ENCODE assay signal across 17 mouse cellular contexts in the genomic region with DNA sequence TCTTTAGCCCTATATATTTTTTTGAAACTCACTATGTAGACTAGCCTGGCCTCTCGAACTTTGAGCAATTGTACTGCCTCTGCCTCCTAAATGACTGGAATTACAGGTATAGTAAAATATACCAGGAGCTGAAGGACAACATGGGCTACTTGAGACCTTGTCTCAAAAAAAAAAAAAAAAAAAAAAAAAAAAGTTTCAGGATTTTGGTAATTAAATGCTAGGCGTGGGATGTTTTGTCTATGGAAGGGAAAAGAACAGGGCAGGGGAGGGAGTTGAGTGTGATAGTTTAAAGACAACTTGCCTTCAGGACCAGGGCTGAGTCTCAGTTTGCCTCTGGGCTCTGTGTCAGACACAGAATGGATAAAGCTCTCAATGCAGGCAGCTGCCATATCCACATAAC. TPM values are rescaled to one million over a fixed set of nuclear protein-coding genes. Genes with fewer than 3 reads are reported as not detected.
DNase-seq lines count a peak whose midpoint lies in the region; ATAC-seq and TF ChIP-seq lines count a peak whose summit lies in the region.
"Had no signal": no experiment of that assay in that cellular context is flagged by ENCODE, and none has a peak within 500 bp of the region (broad histone marks: within the 10 kb centered on the region; RNA-seq: fewer than 3 reads in every experiment).

No protein-coding gene starts in this region.

- H3K9ac ChIP-seq in heart, embryonic 13.5 days: peak overlapping the region; percentile 95; the same call in 1 of the 2 replicates
- H3K9ac ChIP-seq in lung, embryonic 14.5 days: no peak overlapping the region
- H3K9ac ChIP-seq in lung, postnatal 0 days (replicated peaks; ENCODE audit: low read depth): no peak overlapping the region
- H3K9ac ChIP-seq in embryonic facial prominence, embryonic 14.5 days (ENCODE audit: low read depth, low read length): 0 out of 2 replicates have a peak overlapping the region, but pooled peaks have one; percentile 97
- no peak overlapping the region for H3K9ac ChIP-seq in liver, embryonic 16.5 days (ENCODE audit: low read depth, low read length)

- TF ChIP-seq EP300 in lung, postnatal 0 days (IDR thresholded peaks at IDR 0.05): no peak

- no peak for DNase-seq in heart, adult 9 months (ENCODE audit: low spot score in 2 of 2)
- no peak for DNase-seq in lung, embryonic 14.5 days
- DNase-seq in lung, postnatal 0 days (ENCODE audit: low spot score): no peak
- DNase-seq in embryonic facial prominence, embryonic 14.5 days (ENCODE audit: low spot score): no peak
- no peak for DNase-seq in layer of hippocampus, adult 8-10 months (ENCODE audit: low spot score in 2 of 2)
- DNase-seq in frontal cortex, postnatal 14 days (ENCODE audit: low spot score in 2 of 2): no peak
- DNase-seq: cerebellum, adult 8-10 months had no signal

- H3K4me1 ChIP-seq in heart, embryonic 13.5 days: peaks cover 48% of the 10 kb centered on the region
- H3K4me1 ChIP-seq in lung, embryonic 14.5 days (ENCODE audit: insufficient read depth): peaks cover 13% of the 10 kb centered on the region; the same call in 1 of the 2 replicates
- H3K4me1 ChIP-seq in lung, postnatal 0 days (ENCODE audit: insufficient read depth, low read depth, low read length): peaks cover 11% of the 10 kb centered on the region
- peaks cover 20% of the 10 kb centered on the region for H3K4me1 ChIP-seq in embryonic facial prominence, embryonic 14.5 days (ENCODE audit: control insufficient read depth, insufficient read depth, low read length)
- peaks cover 52% of the 10 kb centered on the region for H3K4me1 ChIP-seq in liver, embryonic 16.5 days (ENCODE audit: control insufficient read depth, low read depth, low read length)

- H3K4me2 ChIP-seq in heart, embryonic 13.5 days: peak overlapping the region; percentile 90; the same call in 1 of the 2 replicates
- H3K4me2 ChIP-seq in lung, embryonic 14.5 days: peak overlapping the region; percentile 90; the same call in 1 of the 2 replicates
- H3K4me2 ChIP-seq in lung, postnatal 0 days (replicated peaks; ENCODE audit: low read depth, low read length): no peak overlapping the region
- H3K4me2 ChIP-seq in embryonic facial prominence, embryonic 14.5 days (ENCODE audit: low read depth, low read length): no peak overlapping the region
- H3K4me2 ChIP-seq in liver, embryonic 16.5 days (ENCODE audit: low read depth, low read length): no peak overlapping the region

- no peaks in the 10 kb centered on the region for H3K9me3 ChIP-seq in heart, embryonic 13.5 days
- no peaks in the 10 kb centered on the region for H3K9me3 ChIP-seq in lung, embryonic 14.5 days (ENCODE audit: low read depth, low read length)
- H3K9me3 ChIP-seq in lung, postnatal 0 days (ENCODE audit: low read length): no peaks in the 10 kb centered on the region
- H3K9me3 ChIP-seq in embryonic facial prominence, embryonic 14.5 days (ENCODE audit: control insufficient read depth, low read length): no peaks in the 10 kb centered on the region
- H3K9me3 ChIP-seq in liver, embryonic 16.5 days (replicated peaks; ENCODE audit: control insufficient read depth, low read length): no peaks in the 10 kb centered on the region
- H3K9me3 ChIP-seq: forebrain, embryonic 12.5 days; hindbrain, embryonic 15.5 days had no signal

- H3K4me3 ChIP-seq in heart, embryonic 13.5 days: 0 out of 2 replicates have a peak overlapping the region, but pooled peaks have one; percentile 94
- no peak overlapping the region for H3K4me3 ChIP-seq in lung, embryonic 14.5 days (ENCODE audit: low read depth, low read length)
- H3K4me3 ChIP-seq in lung, postnatal 0 days (ENCODE audit: low read depth, low read length): no peak overlapping the region
- no peak overlapping the region for H3K4me3 ChIP-seq in embryonic facial prominence, embryonic 14.5 days (ENCODE audit: low read depth, low read length)
- no peak overlapping the region for H3K4me3 ChIP-seq in liver, embryonic 16.5 days (ENCODE audit: low read depth, low read length)

- no peak for ATAC-seq in heart, embryonic 13.5 days (ENCODE audit: extremely low read depth, insufficient number of reproducible peaks, low FRiP score, low TSS enrichment)
- no peak for ATAC-seq in lung, embryonic 14.5 days (ENCODE audit: insufficient read depth)
- ATAC-seq in lung, postnatal 0 days: no peak
- ATAC-seq in embryonic facial prominence, embryonic 14.5 days (ENCODE audit: low read depth): no peak
- no peak for ATAC-seq in liver, embryonic 16.5 days (ENCODE audit: low read depth)
- ATAC-seq: activated CD4-positive, CD25-positive, alpha-beta regulatory T cell, adult 4 months had no signal

- H3K36me3 ChIP-seq in heart, embryonic 13.5 days: peaks cover 51% of the 10 kb centered on the region
- H3K36me3 ChIP-seq in lung, embryonic 14.5 days (ENCODE audit: insufficient read depth): peaks cover 49% of the 10 kb centered on the region
- peaks cover 23% of the 10 kb centered on the region for H3K36me3 ChIP-seq in lung, postnatal 0 days (ENCODE audit: insufficient read depth, low read length)
- peaks cover 47% of the 10 kb centered on the region for H3K36me3 ChIP-seq in embryonic facial prominence, embryonic 14.5 days (ENCODE audit: control insufficient read depth, insufficient read depth, low read length)
- H3K36me3 ChIP-seq in liver, embryonic 16.5 days (ENCODE audit: control insufficient read depth, insufficient read depth): peaks cover 29% of the 10 kb centered on the region

- no peaks in the 10 kb centered on the region for H3K27me3 ChIP-seq in heart, embryonic 13.5 days (replicated peaks)
- no peaks in the 10 kb centered on the region for H3K27me3 ChIP-seq in lung, embryonic 14.5 days (ENCODE audit: insufficient read depth, low read length)
- no peaks in the 10 kb centered on the region for H3K27me3 ChIP-seq in lung, postnatal 0 days (replicated peaks; ENCODE audit: insufficient read depth, low read length)
- no peaks in the 10 kb centered on the region for H3K27me3 ChIP-seq in embryonic facial prominence, embryonic 14.5 days (replicated peaks; ENCODE audit: control insufficient read depth, insufficient read depth, low read length)
- no peaks in the 10 kb centered on the region for H3K27me3 ChIP-seq in liver, embryonic 16.5 days (ENCODE audit: control insufficient read depth, insufficient read depth, low read depth, low read length)
- H3K27me3 ChIP-seq: forebrain, embryonic 12.5 days; hindbrain, embryonic 15.5 days had no signal

- H3K27ac ChIP-seq in heart, embryonic 13.5 days (replicated peaks): 0 out of 2 replicates have a peak overlapping the region, but pooled peaks have one; percentile 8
- H3K27ac ChIP-seq in lung, embryonic 14.5 days (ENCODE audit: low read depth): no peak overlapping the region
- no peak overlapping the region for H3K27ac ChIP-seq in lung, postnatal 0 days (ENCODE audit: low read length)
- no peak overlapping the region for H3K27ac ChIP-seq in embryonic facial prominence, embryonic 14.5 days (replicated peaks; ENCODE audit: low read depth, low read length)
- H3K27ac ChIP-seq in liver, embryonic 16.5 days (ENCODE audit: low read length): peak overlapping the region; percentile 13
- H3K27ac ChIP-seq: forebrain, embryonic 12.5 days; hindbrain, embryonic 15.5 days had no signal

- no peak for TF ChIP-seq CTCF in lung, embryonic 14.5 days (IDR thresholded peaks at IDR 0.05; ENCODE audit: low read depth)
- TF ChIP-seq CTCF in lung, postnatal 0 days (IDR thresholded peaks at IDR 0.05): no peak

- 75% methylated on average over 2 of the region's 2 CpGs for WGBS in heart, embryonic 13.5 days
- WGBS in lung, embryonic 14.5 days: 88% methylated on average over 2 of the region's 2 CpGs
- 74% methylated on average over 2 of the region's 2 CpGs for WGBS in lung, postnatal 0 days
- 77% methylated on average over 2 of the region's 2 CpGs for WGBS in embryonic facial prominence, embryonic 14.5 days
- WGBS in liver, embryonic 16.5 days (ENCODE audit: insufficient replicate concordance): 71% methylated on average over 2 of the region's 2 CpGs

RNA-seq across cellular contexts. Expression of a gene that starts 2.0 kb away (rescaled TPM):
- 427 and 448 TPM in 2 replicates for polyA plus RNA-seq in heart, embryonic 13.5 days (2015; fragmentation: Nextera tagmentation; extraction: Ambion mirVana)
- polyA plus RNA-seq in lung, embryonic 14.5 days (2014; fragmentation: Nextera tagmentation; extraction: Ambion mirVana): 872 and 897 TPM in 2 replicates
- 551 and 555 TPM in 2 replicates for polyA plus RNA-seq in lung, postnatal 0 days (2015; fragmentation: Nextera tagmentation; extraction: Ambion mirVana)
- 996 and 1,037 TPM in 2 replicates for polyA plus RNA-seq in embryonic facial prominence, embryonic 14.5 days (2014; fragmentation: Nextera tagmentation; extraction: Ambion mirVana)
- polyA plus RNA-seq in liver, embryonic 16.5 days (2015; fragmentation: Nextera tagmentation; extraction: Ambion mirVana): 793 and 897 TPM in 2 replicates
- total RNA-seq in layer of hippocampus, adult 8-10 months (2022): 100 to 1,000 TPM; 119 to 147 (median 134) TPM

RNA-seq across cellular contexts. Expression of a gene that starts 6.4 kb away (rescaled TPM):
- polyA plus RNA-seq in heart, embryonic 13.5 days (2015; fragmentation: Nextera tagmentation; extraction: Ambion mirVana): 435 and 436 TPM in 2 replicates
- polyA plus RNA-seq in lung, embryonic 14.5 days (2014; fragmentation: Nextera tagmentation; extraction: Ambion mirVana): 717 and 734 TPM in 2 replicates
- 512 TPM in 2 replicates for polyA plus RNA-seq in lung, postnatal 0 days (2015; fragmentation: Nextera tagmentation; extraction: Ambion mirVana)
- 558 and 609 TPM in 2 replicates for polyA plus RNA-seq in embryonic facial prominence, embryonic 14.5 days (2014; fragmentation: Nextera tagmentation; extraction: Ambion mirVana)
- 201 and 205 TPM in 2 replicates for polyA plus RNA-seq in liver, embryonic 16.5 days (2015; fragmentation: Nextera tagmentation; extraction: Ambion mirVana)
- 100 to 1,000 TPM; 268 to 314 (median 278) TPM for total RNA-seq in layer of hippocampus, adult 8-10 months (2022)

RNA-seq across cellular contexts. Expression of a gene that starts 23.1 kb away (rescaled TPM):
- 253 and 284 TPM in 2 replicates for polyA plus RNA-seq in heart, embryonic 13.5 days (2015; fragmentation: Nextera tagmentation; extraction: Ambion mirVana)
- polyA plus RNA-seq in lung, embryonic 14.5 days (2014; fragmentation: Nextera tagmentation; extraction: Ambion mirVana): 617 and 627 TPM in 2 replicates
- polyA plus RNA-seq in lung, postnatal 0 days (2015; fragmentation: Nextera tagmentation; extraction: Ambion mirVana): 149 and 150 TPM in 2 replicates
- polyA plus RNA-seq in embryonic facial prominence, embryonic 14.5 days (2014; fragmentation: Nextera tagmentation; extraction: Ambion mirVana): 406 and 433 TPM in 2 replicates
- 52.4 and 87.2 TPM in 2 replicates for polyA plus RNA-seq in liver, embryonic 16.5 days (2015; fragmentation: Nextera tagmentation; extraction: Ambion mirVana)
- total RNA-seq in layer of hippocampus, adult 8-10 months (2022): 10 to 100 TPM; 38.1 to 61.8 (median 52.9) TPM

RNA-seq across cellular contexts. Expression of a gene that starts 23.2 kb away (rescaled TPM):
- polyA plus RNA-seq in heart, embryonic 13.5 days (2015; fragmentation: Nextera tagmentation; extraction: Ambion mirVana): 174 and 199 TPM in 2 replicates
- polyA plus RNA-seq in lung, embryonic 14.5 days (2014; fragmentation: Nextera tagmentation; extraction: Ambion mirVana): 229 and 237 TPM in 2 replicates
- polyA plus RNA-seq in lung, postnatal 0 days (2015; fragmentation: Nextera tagmentation; extraction: Ambion mirVana): 138 and 151 TPM in 2 replicates
- polyA plus RNA-seq in embryonic facial prominence, embryonic 14.5 days (2014; fragmentation: Nextera tagmentation; extraction: Ambion mirVana): 238 and 242 TPM in 2 replicates
- polyA plus RNA-seq in liver, embryonic 16.5 days (2015; fragmentation: Nextera tagmentation; extraction: Ambion mirVana): 66.8 and 67.8 TPM in 2 replicates
- 10 to 100 TPM; 91.1 to 99.6 (median 93.6) TPM for total RNA-seq in layer of hippocampus, adult 8-10 months (2022)

RNA-seq across cellular contexts. Expression of a gene that starts 24.1 kb away (rescaled TPM):
- not detected in 2 replicates for polyA plus RNA-seq in heart, embryonic 13.5 days (2015; fragmentation: Nextera tagmentation; extraction: Ambion mirVana)
- not detected in 2 replicates for polyA plus RNA-seq in lung, embryonic 14.5 days (2014; fragmentation: Nextera tagmentation; extraction: Ambion mirVana)
- polyA plus RNA-seq in lung, postnatal 0 days (2015; fragmentation: Nextera tagmentation; extraction: Ambion mirVana): not detected in 2 replicates
- 9.6 and 9.7 TPM in 2 replicates for polyA plus RNA-seq in embryonic facial prominence, embryonic 14.5 days (2014; fragmentation: Nextera tagmentation; extraction: Ambion mirVana)
- 0.20 and 1.2 TPM in 2 replicates for polyA plus RNA-seq in liver, embryonic 16.5 days (2015; fragmentation: Nextera tagmentation; extraction: Ambion mirVana)
- not detected for total RNA-seq in layer of hippocampus, adult 8-10 months (2022)
- total RNA-seq: left cerebral cortex, adult 18-20 months had no signal
- polyA plus RNA-seq: activated CD4-positive, CD25-positive, alpha-beta regulatory T cell, adult 4 months; brain, embryonic 14.5 days; forebrain, embryonic 12.5 days; hindbrain, embryonic 15.5 days; large intestine, adult 2 months; liver, embryonic 14.5 days; spleen, adult 2 months had no signal

Comparison
In these comparisons a context has a peak if more than half of its experiments do, and no peak if none do; other contexts are left out.
1. H3K4me2 ChIP-seq: peak in heart, embryonic 13.5 days (single experiment) and lung, embryonic 14.5 days (single experiment); none in lung, postnatal 0 days (single experiment), embryonic facial prominence, embryonic 14.5 days (single experiment) and liver, embryonic 16.5 days (single experiment).
2. H3K27ac ChIP-seq: peak in heart, embryonic 13.5 days (single experiment) and liver, embryonic 16.5 days (single experiment); none in lung, embryonic 14.5 days (single experiment), lung, postnatal 0 days (single experiment) and embryonic facial prominence, embryonic 14.5 days (single experiment).
3. H3K9ac ChIP-seq: peak in heart, embryonic 13.5 days (single experiment) and embryonic facial prominence, embryonic 14.5 days (single experiment); none in lung, embryonic 14.5 days (single experiment), lung, postnatal 0 days (single experiment) and liver, embryonic 16.5 days (single experiment).